Mouse (Mus musculus): ENCODE results near the gene Hnf4a. TPM values are rescaled to one million over a fixed set of nuclear protein-coding genes. Genes with fewer than 3 reads are reported as not detected.

Gene Hnf4a
- total RNA-seq, 2 experiments from 2014 or later = not detected

DNA sequence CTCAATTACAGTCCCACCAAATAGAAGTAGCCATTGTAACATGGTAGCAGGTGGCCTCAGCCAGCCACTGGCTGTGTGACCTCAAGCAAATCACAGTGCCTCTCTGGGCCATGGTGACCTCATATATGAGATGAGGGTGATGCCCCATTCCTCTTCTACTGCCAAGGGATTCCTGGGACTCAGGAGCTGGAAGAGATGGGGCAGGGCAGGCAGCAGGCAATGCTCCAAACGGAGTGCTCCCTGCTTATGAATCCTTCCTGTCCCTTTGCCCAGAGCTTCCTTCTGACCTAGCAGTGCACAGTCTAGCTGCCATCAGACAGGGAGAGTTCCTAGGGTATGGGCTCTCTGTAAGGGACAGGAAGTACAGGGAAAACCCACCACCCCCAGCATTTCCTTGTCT lies 51.9 kb downstream of the Hnf4a start:
- intact Hi-C loops (cut with DNase I) = no loop called here
- Histone ChIP-seq H3K27ac (no peak overlapping the region), H3K4me3 (no peak overlapping the region)
- TF ChIP-seq CTCF (IDR thresholded peaks at IDR 0.05) = no peak
- no peak for DNase-seq (ENCODE audit: extremely low spot score in 1 of 2, low spot score in 2 of 2)

DNA sequence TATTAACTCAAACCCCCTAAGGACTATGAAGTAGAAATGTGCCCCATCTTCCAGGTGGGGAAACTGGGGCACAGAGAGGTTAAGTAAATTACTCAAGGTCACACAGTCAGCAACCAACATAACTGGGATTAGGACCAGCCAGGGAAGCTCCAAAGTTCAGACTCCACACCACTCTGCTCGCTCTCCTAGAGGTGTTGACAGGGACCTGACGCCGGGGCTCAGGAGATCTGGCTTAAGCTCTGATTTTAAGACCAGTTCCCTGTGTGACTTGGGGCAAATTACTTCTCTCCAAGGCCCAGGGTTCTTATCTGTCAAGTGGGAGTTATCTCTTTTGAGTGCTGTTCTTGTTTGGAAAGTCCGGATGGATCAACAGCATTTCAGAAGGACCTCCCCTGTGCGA lies 52.6 kb downstream of the Hnf4a start:
- intact Hi-C loops (cut with DNase I) = no loop called here
- Histone ChIP-seq H3K4me3 (no peak overlapping the region), H3K27ac (no peak overlapping the region)
- no peak for TF ChIP-seq CTCF (IDR thresholded peaks at IDR 0.05)
- DNase-seq (ENCODE audit: extremely low spot score in 1 of 2, low spot score in 2 of 2) = no peak

DNA sequence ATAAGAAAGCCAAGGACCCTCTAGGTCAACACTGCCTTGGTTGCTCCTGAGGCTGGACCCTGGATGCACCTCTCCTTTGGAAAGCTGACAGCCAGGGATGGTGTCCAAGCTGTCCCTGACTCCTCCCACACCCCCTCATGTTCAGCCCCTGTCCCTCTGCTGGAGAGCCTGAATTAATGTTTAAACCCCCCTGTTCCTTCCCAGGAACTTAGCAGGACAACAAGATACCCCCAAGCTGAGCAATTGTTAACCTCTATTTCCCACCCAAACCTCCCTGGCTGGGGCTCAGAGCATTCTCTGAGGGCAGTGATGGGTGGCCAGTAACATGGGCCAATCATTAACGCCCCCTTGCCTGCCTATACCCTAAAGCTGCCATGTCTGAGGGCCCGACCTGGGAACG lies 53.6 kb downstream of the Hnf4a start:
- intact Hi-C loops (cut with DNase I) = no loop called here
- TF ChIP-seq CTCF (IDR thresholded peaks at IDR 0.05) = no peak
- Histone ChIP-seq H3K4me3 (no peak overlapping the region), H3K27ac (no peak overlapping the region)
- no peak for DNase-seq (ENCODE audit: extremely low spot score in 1 of 2, low spot score in 2 of 2)

DNA sequence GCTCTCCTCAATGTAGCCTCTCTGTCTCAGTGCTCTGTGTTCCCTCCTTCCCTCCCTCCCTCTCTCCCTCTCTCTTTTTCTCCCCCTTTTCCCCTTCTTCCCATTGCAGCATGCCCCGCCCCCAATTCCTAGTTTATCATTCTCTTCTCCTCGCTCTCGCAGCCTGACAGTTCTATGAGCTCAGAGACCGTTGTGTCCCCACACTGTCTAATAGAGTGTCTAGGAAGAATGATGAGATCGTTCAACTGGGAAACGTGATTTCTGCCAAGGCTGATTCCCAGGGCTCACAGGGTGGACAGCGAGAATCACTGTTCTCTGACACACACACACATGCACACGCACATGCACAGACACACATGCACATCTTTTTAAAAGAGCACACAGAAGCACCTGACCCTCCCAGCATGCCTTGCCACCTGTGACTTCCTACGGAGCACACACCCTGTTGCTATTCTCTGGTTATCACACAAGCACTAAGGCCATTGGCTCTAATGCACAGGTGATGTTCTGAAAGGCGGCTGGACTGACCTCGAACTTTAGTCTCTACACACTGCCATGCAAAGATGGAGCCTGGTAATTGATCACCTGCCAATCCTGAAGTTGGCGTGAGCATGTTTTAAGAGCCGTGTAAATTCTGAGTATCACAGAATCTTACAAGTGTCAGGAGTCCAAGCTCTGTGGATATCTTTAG lies 54.8 kb downstream of the Hnf4a start:
- Histone ChIP-seq H3K4me3 (no peak overlapping the region), H3K27ac (no peak overlapping the region)
- DNase-seq (ENCODE audit: extremely low spot score in 1 of 2, low spot score in 2 of 2) = no peak
- intact Hi-C loops (cut with DNase I) = no loop called here
- TF ChIP-seq CTCF (IDR thresholded peaks at IDR 0.05) = no peak

DNA sequence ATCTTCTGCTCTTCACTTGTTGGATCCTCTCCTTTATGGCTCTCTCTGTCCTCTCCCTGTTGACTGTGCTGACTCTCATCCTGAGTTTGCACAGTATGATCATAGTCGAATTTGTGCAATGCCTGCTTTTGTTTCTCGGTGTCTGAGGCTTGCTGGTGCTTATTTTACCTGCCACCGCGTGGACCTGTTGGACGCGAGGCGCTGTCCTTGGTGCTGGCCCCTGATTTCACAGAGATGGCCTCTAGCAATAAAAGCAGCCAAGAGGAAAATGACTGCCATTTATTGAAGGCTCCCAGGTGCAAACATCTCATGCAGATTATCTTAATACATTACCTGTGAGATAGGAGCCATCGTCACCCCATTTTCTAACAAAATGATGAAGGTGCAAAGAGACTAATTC lies 58.0 kb downstream of the Hnf4a start:
- no peak for DNase-seq (ENCODE audit: extremely low spot score in 1 of 2, low spot score in 2 of 2)
- Histone ChIP-seq H3K27ac (no peak overlapping the region), H3K4me3 (no peak overlapping the region)
- intact Hi-C loops (cut with DNase I) = no loop called here
- TF ChIP-seq CTCF (IDR thresholded peaks at IDR 0.05) = no peak

DNA sequence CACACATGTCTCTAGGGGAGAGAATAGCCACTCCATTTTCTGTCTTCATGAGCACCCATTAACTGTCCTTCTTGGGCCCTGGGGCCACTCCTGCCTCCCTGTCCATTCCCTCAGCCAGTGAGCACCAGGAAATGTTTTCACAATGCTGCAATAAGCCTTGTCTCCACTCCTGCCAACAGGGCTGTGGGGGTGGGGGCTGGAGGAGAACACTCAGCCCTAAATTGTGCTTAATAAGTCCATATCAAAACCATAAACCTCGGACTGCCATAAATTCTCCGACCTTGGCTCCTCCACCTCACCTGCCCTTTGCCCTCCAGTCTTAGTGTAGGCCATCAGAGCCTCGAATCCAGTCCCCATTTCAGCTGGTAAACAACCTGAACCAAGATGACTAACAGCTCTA lies 67.7 kb downstream of the Hnf4a start:
- no peak for DNase-seq (ENCODE audit: extremely low spot score in 1 of 2, low spot score in 2 of 2)
- Histone ChIP-seq H3K27ac (no peak overlapping the region), H3K4me3 (no peak overlapping the region)
- intact Hi-C loops (cut with DNase I) = no loop called here
- TF ChIP-seq CTCF (IDR thresholded peaks at IDR 0.05) = no peak

DNA sequence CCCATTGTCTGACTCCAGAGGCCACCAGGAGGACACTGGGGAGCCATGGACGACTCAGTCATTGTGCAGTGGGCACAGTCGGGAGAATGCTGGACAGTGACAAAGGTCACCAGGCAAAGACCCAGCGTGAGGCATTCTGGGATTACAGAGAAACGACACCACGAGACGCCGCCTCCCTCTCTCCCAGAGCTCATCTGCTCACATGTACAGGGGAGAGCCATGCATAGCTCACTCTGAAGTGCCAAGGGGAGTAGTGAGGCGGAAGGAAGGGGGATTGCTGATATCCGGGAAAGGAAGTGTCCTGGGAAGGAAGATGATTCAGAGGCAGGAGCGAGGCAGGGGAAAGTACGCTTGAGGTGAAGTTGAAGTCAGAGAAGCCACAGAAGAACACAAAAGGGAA lies 68.6 kb downstream of the Hnf4a start:
- intact Hi-C loops (cut with DNase I) = no loop called here
- DNase-seq (ENCODE audit: extremely low spot score in 1 of 2, low spot score in 2 of 2) = no peak
- TF ChIP-seq CTCF (IDR thresholded peaks at IDR 0.05) = no peak
- Histone ChIP-seq H3K27ac (no peak overlapping the region), H3K4me3 (no peak overlapping the region)

DNA sequence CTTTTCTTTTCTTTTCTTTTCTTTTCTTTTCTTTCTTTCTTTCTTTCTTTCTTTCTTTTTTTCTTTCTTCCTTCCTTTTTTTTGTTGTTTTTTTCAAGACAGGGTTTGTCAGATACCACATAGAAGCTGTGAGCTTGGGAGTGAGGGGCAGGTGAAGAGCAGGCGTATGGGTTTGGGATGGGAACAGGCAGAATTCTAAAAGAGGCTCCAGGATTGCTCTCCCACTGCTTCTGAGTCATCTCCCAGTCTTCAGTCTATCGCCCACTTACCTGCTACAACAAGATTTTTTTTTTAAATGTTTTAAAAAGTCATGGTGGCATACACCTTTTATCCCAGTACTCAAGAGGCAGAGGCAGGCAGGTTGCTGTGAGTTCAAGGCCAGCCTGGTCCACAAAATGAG lies 71.4 kb downstream of the Hnf4a start:
- no peak overlapping the region for H3K27ac ChIP-seq
- no peak overlapping the region for H3K4me3 ChIP-seq
- intact Hi-C loops (cut with DNase I) = no loop called here
- no peak for TF ChIP-seq CTCF (IDR thresholded peaks at IDR 0.05)
- DNase-seq (ENCODE audit: extremely low spot score in 1 of 2, low spot score in 2 of 2) = no peak

DNA sequence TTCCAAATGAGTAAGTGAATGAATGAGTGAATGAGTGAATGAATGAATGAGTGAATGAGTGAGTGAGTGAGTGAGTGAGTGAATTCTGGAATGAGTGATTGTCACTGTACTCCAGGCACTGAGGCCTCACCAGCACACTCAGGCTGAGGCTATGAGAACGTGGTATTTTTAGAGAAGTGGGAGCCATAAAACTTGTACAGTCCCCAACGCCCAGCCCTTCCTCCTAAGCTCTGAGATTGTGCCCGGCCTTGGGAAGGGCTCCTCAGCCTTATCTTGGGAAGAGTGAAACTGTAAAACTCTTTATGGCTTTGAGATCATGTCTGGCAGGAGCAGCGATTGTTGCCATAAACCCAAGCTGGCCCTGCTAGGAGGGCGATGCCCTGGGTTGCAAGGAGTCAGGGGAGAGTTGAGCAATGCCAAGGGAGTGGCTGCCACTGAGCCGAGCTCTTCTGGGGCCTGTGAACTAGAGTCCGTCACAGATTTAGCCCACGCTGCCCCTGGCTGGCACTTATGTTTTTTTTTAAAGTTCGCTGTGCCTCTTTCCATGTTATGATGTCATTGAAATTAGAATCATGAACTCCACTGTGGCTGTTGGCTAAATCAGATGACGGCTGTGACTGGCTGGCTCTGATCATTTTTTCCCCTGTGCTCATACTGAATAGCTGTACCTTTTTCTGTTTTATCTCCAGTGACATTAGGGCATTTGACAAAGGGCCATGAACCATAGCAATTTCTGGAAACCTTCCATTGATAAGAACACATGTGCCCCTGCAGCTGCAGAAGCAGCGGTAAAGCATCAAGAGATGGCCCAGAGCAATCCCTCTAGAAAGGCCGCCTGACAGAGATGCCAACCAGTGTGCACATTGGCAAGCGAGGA lies 73.7 kb downstream of the Hnf4a start:
- no peak overlapping the region for H3K27ac ChIP-seq
- no peak for TF ChIP-seq CTCF (IDR thresholded peaks at IDR 0.05)
- no peak overlapping the region for H3K4me3 ChIP-seq
- intact Hi-C loops (cut with DNase I) = no loop called here
- no peak for DNase-seq (ENCODE audit: extremely low spot score in 1 of 2, low spot score in 2 of 2)

DNA sequence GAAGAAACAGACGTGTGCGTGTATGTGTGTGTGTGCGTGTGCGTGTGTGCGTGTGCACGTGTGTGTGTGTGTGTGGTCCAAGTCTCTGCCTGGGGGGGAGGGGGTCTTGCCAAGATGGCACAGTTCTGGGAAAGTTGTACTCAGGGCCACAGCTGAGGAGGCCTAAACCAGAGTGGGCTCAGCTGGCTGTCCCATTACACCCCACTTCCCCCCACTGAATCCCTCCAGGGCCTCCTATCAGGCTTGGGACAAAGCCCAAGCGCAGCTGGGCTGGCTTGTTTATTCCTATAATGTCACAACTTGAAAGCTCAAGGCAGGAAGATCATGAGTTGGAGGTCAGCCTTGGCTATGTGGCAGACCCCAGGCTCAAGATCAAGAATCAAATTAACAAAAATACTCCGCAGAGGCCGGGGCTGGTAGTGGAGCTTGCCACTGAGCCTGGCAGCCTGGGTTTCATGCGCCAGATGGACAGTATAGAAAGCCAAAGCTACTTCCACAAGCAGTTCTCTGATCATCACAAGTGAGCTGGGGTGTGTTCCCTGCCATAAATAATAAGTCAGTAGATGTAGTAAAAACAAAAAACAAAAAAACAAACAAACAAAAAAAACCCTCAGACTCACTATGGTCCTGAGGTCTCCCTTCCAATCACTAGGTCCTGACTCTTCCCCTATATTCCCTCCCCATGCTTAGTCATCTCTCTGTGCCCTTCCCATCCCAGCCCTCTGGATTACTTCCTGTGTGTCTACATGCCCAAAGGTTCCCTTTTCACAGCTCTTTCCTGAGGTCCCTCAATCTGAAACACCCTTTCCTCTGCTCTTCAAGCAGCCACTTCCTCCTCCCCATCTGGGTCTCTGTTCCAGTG lies 76.8 kb downstream of the Hnf4a start:
- TF ChIP-seq CTCF (IDR thresholded peaks at IDR 0.05) = no peak
- Histone ChIP-seq H3K27ac (no peak overlapping the region), H3K4me3 (no peak overlapping the region)
- DNase-seq (ENCODE audit: extremely low spot score in 1 of 2, low spot score in 2 of 2) = no peak
- intact Hi-C loops (cut with DNase I) = no loop called here

DNA sequence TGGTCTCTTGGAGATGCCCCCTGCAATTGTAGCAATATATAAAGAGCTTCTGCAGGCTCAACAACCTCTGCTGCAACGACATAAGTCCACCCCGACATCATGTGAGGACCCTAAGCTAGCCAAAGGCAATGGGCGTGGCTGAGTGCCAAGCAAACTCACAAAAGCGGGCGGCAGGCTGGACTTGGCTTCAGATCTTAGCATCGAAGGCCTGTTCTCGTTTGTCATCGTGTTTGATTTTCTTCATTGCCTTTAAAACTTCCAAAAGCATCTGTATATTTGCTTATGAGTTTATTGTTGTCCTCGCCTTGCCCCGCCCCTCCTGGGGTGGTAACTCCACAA lies 77.4 kb downstream of the Hnf4a start:
- intact Hi-C loops (cut with DNase I) = no loop called here
- TF ChIP-seq CTCF (IDR thresholded peaks at IDR 0.05) = no peak
- no peak for DNase-seq (ENCODE audit: extremely low spot score in 1 of 2, low spot score in 2 of 2)
- Histone ChIP-seq H3K27ac (no peak overlapping the region), H3K4me3 (no peak overlapping the region)
